Mouse (Mus musculus) WW6 (cell line): ENCODE measurements around the gene Ankef1.

Experiments
- DNase-seq: peaks from one replicate; pipeline ENCODE4 v3.0.0-alpha.2; 2013; ENCODE audit warnings: low read depth, low spot score

The Ankef1 gene

DNA sequence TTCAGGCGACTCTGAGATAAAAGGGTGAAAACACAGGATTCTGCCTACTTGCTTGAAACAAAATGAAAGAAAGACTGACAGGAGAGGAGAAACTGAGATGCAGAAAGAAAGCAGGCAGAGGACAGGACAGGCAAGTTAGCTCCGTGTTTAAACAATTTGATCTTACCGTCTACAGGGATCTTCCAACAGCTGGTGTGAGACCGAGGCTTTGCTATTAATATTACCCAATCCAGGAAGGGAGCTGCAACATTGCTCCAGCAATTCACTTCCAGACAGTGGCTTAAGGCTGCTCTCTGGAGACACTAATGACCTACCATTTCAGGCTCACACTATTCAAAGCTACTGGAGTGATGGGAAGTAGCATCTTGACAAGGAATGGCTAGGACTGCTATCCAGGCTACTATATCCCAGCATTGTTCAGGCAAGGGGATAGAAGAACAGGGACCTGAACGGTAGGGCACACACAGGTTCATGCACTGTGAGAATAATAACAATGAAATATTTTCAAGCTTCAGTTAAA, 99.0 kb downstream of the Ankef1 start:
- no peak for DNase-seq

DNA sequence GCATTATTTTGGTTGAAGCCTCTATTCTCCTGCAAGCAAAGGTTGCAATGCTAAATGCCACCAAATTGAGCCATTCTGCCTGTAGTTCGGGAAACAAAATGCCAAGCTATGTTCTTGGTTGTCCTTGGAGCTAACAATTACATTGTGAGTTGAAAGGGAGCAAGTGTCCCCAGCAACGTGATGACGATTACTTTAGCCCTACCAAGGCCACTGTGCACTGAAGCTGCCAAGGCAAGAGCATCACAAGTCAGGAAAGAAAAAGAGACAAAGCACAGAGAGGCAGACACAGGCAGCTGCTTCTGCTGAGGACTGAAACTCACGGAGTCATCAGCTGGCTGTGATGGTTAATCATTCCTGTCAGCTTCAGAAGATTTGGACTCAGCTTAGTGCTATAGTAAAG, 99.5 kb downstream of the Ankef1 start:
- no peak for DNase-seq
